Mouse (Mus musculus) MEL (cell line): ENCODE measurements around the gene Gm43552. TPM values are rescaled to one million over a fixed set of nuclear protein-coding genes. Genes with fewer than 3 reads are reported as not detected.

ENCODE experiments used
- DNase-seq: peaks from one replicate; pipeline ENCODE4 v3.0.0; 2011; ENCODE audit warnings: low read depth, low spot score
- H3K27ac ChIP-seq: 2 replicates; pipeline ENCODE4 v1.5.1; 2012; ENCODE audit warnings: low read depth, mild to moderate bottlenecking, control low read depth, low read length, moderate library complexity; ENCODE audit not compliant: control insufficient read depth
- H3K27me3 ChIP-seq, 2 experiments: fragments of 150-350 bp in 1 of 2; sonication (generic) in 1 of 2; 2 replicates each; pipeline ENCODE4 v1.6.1; 2012; ENCODE audit warnings: low read length in 2 of 2, mild to moderate bottlenecking in 2 of 2, improper control_type of control experiment in 1 of 2, moderate library complexity in 1 of 2; ENCODE audit not compliant: insufficient read depth in 2 of 2, control insufficient read depth in 1 of 2
- H3K36me3 ChIP-seq, 2 experiments: 2 replicates each; pipeline ENCODE4 v1.6.1; 2012 to 2014; ENCODE audit warnings: low read length in 2 of 2, improper control_type of control experiment in 1 of 2, inconsistent platforms in 1 of 2, mild to moderate bottlenecking in 1 of 2; ENCODE audit not compliant: insufficient read depth in 2 of 2, control insufficient read depth in 1 of 2
- H3K4me1 ChIP-seq, 2 experiments: fragments of 150-350 bp in 1 of 2; sonication (generic) in 1 of 2; 2 replicates each; pipeline ENCODE4 v1.6.1; 2012; ENCODE audit warnings: low read length in 2 of 2, improper control_type of control experiment in 1 of 2, mild to moderate bottlenecking in 1 of 2; ENCODE audit not compliant: insufficient read depth in 2 of 2, control insufficient read depth in 1 of 2
- H3K4me3 ChIP-seq, 2 experiments: fragments of 150-350 bp in 1 of 2; sonication (generic) in 1 of 2; 2 replicates each; pipeline ENCODE4 v1.5.1; 2012; ENCODE audit warnings: low read depth in 2 of 2, low read length in 2 of 2, mild to moderate bottlenecking in 2 of 2, moderate library complexity in 2 of 2, control low read depth in 1 of 2, improper control_type of control experiment in 1 of 2; ENCODE audit not compliant: control insufficient read depth in 1 of 2, insufficient read depth in 1 of 2
- H3K79me2 ChIP-seq: 2 replicates; pipeline ENCODE4 v1.6.1; 2012; ENCODE audit warnings: mild to moderate bottlenecking, low read length, moderate library complexity; ENCODE audit not compliant: control insufficient read depth, poor library complexity, insufficient read depth
- H3K9ac ChIP-seq: 2 replicates; pipeline ENCODE4 v1.6.1; 2012; ENCODE audit warnings: low read depth, mild to moderate bottlenecking, control low read depth, low read length, moderate library complexity; ENCODE audit not compliant: control insufficient read depth, poor library complexity, severe bottlenecking
- H3K9me3 ChIP-seq: fragments of 150-350 bp; sonication (generic); replicated peaks from 2 replicates; pipeline ENCODE4 v1.6.1; 2012; ENCODE audit warnings: mild to moderate bottlenecking, low read length, improper control_type of control experiment, moderate library complexity; ENCODE audit not compliant: insufficient read depth
- CHD2 ChIP-seq: IDR thresholded peaks from 2 replicates; pipeline ENCODE4 v1.6.1; 2011; ENCODE audit warnings: low read length, improper control_type of control experiment
- E2F4 ChIP-seq: IDR thresholded peaks from 2 replicates; pipeline ENCODE4 v1.6.1; 2011; ENCODE audit warnings: low read depth, low read length, improper control_type of control experiment, borderline replicate concordance
- ELF1 ChIP-seq: IDR thresholded peaks from 2 replicates; pipeline ENCODE4 v1.6.1; 2014; ENCODE audit warnings: low read depth, mild to moderate bottlenecking, inconsistent platforms, low read length, improper control_type of control experiment, moderate library complexity
- EP300 ChIP-seq, 2 experiments: IDR thresholded peaks; 2 replicates each; pipeline ENCODE4 v1.6.1; 2011; ENCODE audit warnings: improper control_type of control experiment in 2 of 2, low read length in 2 of 2, low read depth in 1 of 2, mild to moderate bottlenecking in 1 of 2
- ETS1 ChIP-seq: IDR thresholded peaks from 2 replicates; pipeline ENCODE4 v1.6.1; 2012; ENCODE audit warnings: low read depth, mild to moderate bottlenecking, inconsistent platforms, low read length, improper control_type of control experiment, moderate library complexity
- GATA1 ChIP-seq: IDR thresholded peaks from 2 replicates; pipeline ENCODE4 v1.6.1; 2011; ENCODE audit warnings: low read depth, low read length, improper control_type of control experiment
- MAFK ChIP-seq: IDR thresholded peaks from 2 replicates; pipeline ENCODE4 v1.6.1; 2011; ENCODE audit warnings: low read depth, mild to moderate bottlenecking, low read length, improper control_type of control experiment, borderline replicate concordance
- MAX ChIP-seq: IDR thresholded peaks from 2 replicates; pipeline ENCODE4 v1.6.1; 2011; ENCODE audit warnings: low read length, improper control_type of control experiment
- MXI1 ChIP-seq: IDR thresholded peaks from 2 replicates; pipeline ENCODE4 v1.6.1; 2011; ENCODE audit warnings: mild to moderate bottlenecking, low read depth, low read length, improper control_type of control experiment
- MYC ChIP-seq: IDR thresholded peaks from 2 replicates; pipeline ENCODE4 v1.6.1; 2011; ENCODE audit warnings: low read depth, mild to moderate bottlenecking, low read length, improper control_type of control experiment, moderate library complexity
- NELFE ChIP-seq: IDR thresholded peaks from 2 replicates; pipeline ENCODE4 v1.6.1; 2011; ENCODE audit warnings: low read depth, low read length, improper control_type of control experiment
- POLR2AphosphoS2 ChIP-seq: IDR thresholded peaks from 2 replicates; pipeline ENCODE4 v1.6.1; 2011; ENCODE audit warnings: low read length, improper control_type of control experiment
- TBP ChIP-seq: IDR thresholded peaks from 2 replicates; pipeline ENCODE4 v1.8.0; 2011; ENCODE audit warnings: low read depth, low read length, improper control_type of control experiment
- TCF12 ChIP-seq: IDR thresholded peaks from 2 replicates; pipeline ENCODE4 v1.6.1; 2014; ENCODE audit warnings: low read depth, mild to moderate bottlenecking, inconsistent platforms, low read length, improper control_type of control experiment, moderate library complexity
- UBTF ChIP-seq: IDR thresholded peaks from 2 replicates; pipeline ENCODE4 v1.6.1; 2012; ENCODE audit warnings: low read depth, mild to moderate bottlenecking, inconsistent platforms, low read length, improper control_type of control experiment, moderate library complexity, borderline replicate concordance; ENCODE audit not compliant: insufficient read depth
- USF2 ChIP-seq, 2 experiments: IDR thresholded peaks; 2 replicates each; pipeline ENCODE4 v1.6.1; 2011 to 2012; ENCODE audit warnings: improper control_type of control experiment in 2 of 2, low read length in 2 of 2, borderline replicate concordance in 1 of 2, inconsistent platforms in 1 of 2, low read depth in 1 of 2, mild to moderate bottlenecking in 1 of 2; ENCODE audit not compliant: insufficient read depth in 1 of 2
- ZC3H11A ChIP-seq: IDR thresholded peaks from 2 replicates; pipeline ENCODE4 v1.6.1; 2012; ENCODE audit warnings: low read depth, mild to moderate bottlenecking, inconsistent platforms, low read length, improper control_type of control experiment
- polyA plus RNA-seq, 2 experiments: library from polyadenylated mRNA; stranded (reverse) in 1 of 2; unstranded in 1 of 2; fragments of >175 nt in 1 of 2; fragments of >200 nt in 1 of 2; gene quantifications; 2 replicates each; pipeline versions ENCODE4 v1.2.1 to v1.2.4; 2012; ENCODE audit warnings: low replicate concordance in 2 of 2, low read depth in 1 of 2; ENCODE audit not compliant: insufficient read length in 2 of 2, insufficient read depth in 1 of 2, missing spikeins in 1 of 2
- total RNA-seq: library from RNA; depleted of rRNA; stranded (reverse); fragments of 300-350 nt; gene quantifications from 2 replicates; pipeline ENCODE4 v1.2.3, GENCODE M21; 2012

Gene Gm43552
- total and polyA plus RNA-seq, 3 experiments: 1.7 TPM; not detected in 2

DNA sequence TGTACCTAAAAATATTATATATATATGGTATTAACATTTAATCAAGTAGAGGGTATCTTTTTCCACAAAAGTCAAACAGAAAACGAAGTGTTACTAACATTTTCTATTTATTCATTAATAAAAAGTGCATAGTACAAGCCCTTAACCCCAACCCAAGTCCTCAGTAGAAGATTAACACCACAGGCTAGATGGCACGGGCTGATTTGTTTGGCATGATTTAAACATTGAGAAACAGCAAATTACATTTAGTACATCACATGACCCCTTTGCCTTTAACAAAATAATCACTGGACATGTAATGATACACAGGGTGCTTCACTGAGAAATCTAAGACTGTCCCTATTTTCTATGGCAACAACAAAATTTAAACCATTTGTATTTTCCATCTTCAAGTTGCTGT lies 45.9 kb downstream of the Gm43552 start:
- Histone ChIP-seq H3K4me3 (no peak overlapping the region), H3K79me2 (no peaks in the 10 kb centered on the region), H3K4me1 (no peaks in the 10 kb centered on the region), H3K36me3 (no peaks in the 10 kb centered on the region; a peak in 1 of 4 replicates), H3K27me3 (no peaks in the 10 kb centered on the region)
- no peak for DNase-seq
- no peak for TF ChIP-seq CHD2
- no peak for TF ChIP-seq MYC
- TF ChIP-seq NELFE: no peak
- no peak for TF ChIP-seq EP300 (IDR thresholded peaks at IDR 0.05; ENCODE audit: low read depth in 1 of 2, low read length in 2 of 2)
- TF ChIP-seq GATA1: no peak
- no peak for TF ChIP-seq ZC3H11A
- TF ChIP-seq ETS1: no peak
- TF ChIP-seq ELF1: no peak
- no peak for TF ChIP-seq E2F4
- no peak for TF ChIP-seq MXI1
- no peak for TF ChIP-seq UBTF
- TF ChIP-seq POLR2AphosphoS2: no peak
- TF ChIP-seq, all 39 proteins: peak for 0
- Histone ChIP-seq H3K9ac (no peak overlapping the region), H3K9me3 (no peaks in the 10 kb centered on the region), H3K27ac (no peak overlapping the region)

DNA sequence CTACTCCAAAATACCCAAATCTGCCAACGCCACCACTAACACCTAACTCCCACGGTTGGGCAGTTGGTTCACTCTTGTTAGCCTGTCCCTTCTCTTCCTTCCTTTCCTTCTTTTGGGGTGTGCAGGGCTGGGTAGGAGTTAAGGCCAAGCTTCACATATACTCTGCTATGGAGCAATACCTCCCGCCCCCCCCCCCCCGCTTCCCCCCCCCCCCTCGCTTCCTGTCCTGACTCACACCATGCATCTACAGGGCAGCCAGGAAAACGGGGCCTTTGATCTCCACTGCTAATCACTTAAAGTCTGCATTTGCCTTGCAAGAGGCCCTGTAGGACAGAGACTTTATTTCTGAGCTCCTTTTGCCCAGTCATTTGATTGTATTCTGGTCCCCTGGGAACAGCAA lies 47.7 kb downstream of the Gm43552 start:
- no peaks in the 10 kb centered on the region for H3K9me3 ChIP-seq
- no peak overlapping the region for H3K27ac ChIP-seq
- TF ChIP-seq USF2 (IDR thresholded peaks at IDR 0.05; ENCODE audit: borderline replicate concordance in 1 of 2, insufficient read depth in 1 of 2, low read depth in 1 of 2, low read length in 2 of 2) (no peak), ZC3H11A (no peak), MAX (no peak), E2F4 (no peak), NELFE (no peak), TBP (no peak), EP300 (IDR thresholded peaks at IDR 0.05; ENCODE audit: low read depth in 1 of 2, low read length in 2 of 2) (no peak), TCF12 (no peak), MAFK (no peak)
- TF ChIP-seq, all 39 proteins: peak for 0

More for the DNA sequence above, 47.7 kb downstream of the Gm43552 start:
- DNase-seq: no peak
- H3K9ac ChIP-seq: no peak overlapping the region
- H3K4me3 ChIP-seq: no peak overlapping the region
- H3K27me3 ChIP-seq: no peaks in the 10 kb centered on the region
- no peaks in the 10 kb centered on the region for H3K79me2 ChIP-seq
- no peaks in the 10 kb centered on the region for H3K4me1 ChIP-seq
- no peaks in the 10 kb centered on the region; a peak in 1 of 4 replicates for H3K36me3 ChIP-seq
